Mouse (Mus musculus) midbrain, postnatal 0 days (tissue): ENCODE data around the gene Cops8. TPM values are rescaled to one million over a fixed set of nuclear protein-coding genes. Genes with fewer than 3 reads are reported as not detected.

Experiments used
- ATAC-seq: fragments of 200-750 bp; cut with Nextera tagmentation; 2 replicates; pipeline ENCODE4 v1.8.0; 2017; ENCODE audit warnings: moderate number of reproducible peaks, mild to moderate bottlenecking, moderate TSS enrichment, moderate library complexity; ENCODE audit not compliant: low FRiP score
- DNase-seq: peaks from one replicate; pipeline ENCODE4 v3.0.0-alpha.2; 2015; ENCODE audit warnings: low spot score
- H3K27ac ChIP-seq: fragments of 300-500 bp; sonication (generic); 2 replicates; pipeline ENCODE4 v1.5.1; 2014; ENCODE audit warnings: low read depth, mild to moderate bottlenecking, low read length, mixed read lengths
- H3K27me3 ChIP-seq: fragments of 300-500 bp; sonication (generic); 2 replicates; pipeline ENCODE4 v1.6.1; 2014; ENCODE audit warnings: low read length, control low read depth, mixed read lengths; ENCODE audit not compliant: insufficient read depth
- H3K36me3 ChIP-seq: fragments of 300-500 bp; sonication (generic); 2 replicates; pipeline ENCODE4 v1.6.1; 2014; ENCODE audit warnings: low read length, control low read depth, mixed read lengths; ENCODE audit not compliant: insufficient read depth
- H3K4me1 ChIP-seq: fragments of 300-500 bp; sonication (generic); 2 replicates; pipeline ENCODE4 v1.6.1; 2014; ENCODE audit warnings: mild to moderate bottlenecking, control low read depth, antibody characterized with exemption, low read length, mixed read lengths; ENCODE audit not compliant: insufficient read depth
- H3K4me2 ChIP-seq: fragments of 300-500 bp; sonication (generic); 2 replicates; pipeline ENCODE4 v1.6.1; 2014; ENCODE audit warnings: low read depth, mild to moderate bottlenecking, low read length, mixed read lengths; ENCODE audit not compliant: poor library complexity, severe bottlenecking
- H3K4me3 ChIP-seq: fragments of 300-500 bp; sonication (generic); 2 replicates; pipeline ENCODE4 v1.5.1; 2014; ENCODE audit warnings: low read depth, mild to moderate bottlenecking, low read length, moderate library complexity
- H3K9ac ChIP-seq: fragments of 300-500 bp; sonication (generic); replicated peaks from 2 replicates; pipeline ENCODE4 v1.6.1; 2014; ENCODE audit warnings: mild to moderate bottlenecking, low read length, moderate library complexity, mixed read lengths; ENCODE audit not compliant: poor library complexity, severe bottlenecking
- H3K9me3 ChIP-seq: fragments of 300-500 bp; sonication (generic); 2 replicates; pipeline ENCODE4 v1.6.1; 2016; ENCODE audit warnings: low read length, control low read depth
- CTCF ChIP-seq: IDR thresholded peaks from 2 replicates; pipeline ENCODE4 v1.5.1; 2016; ENCODE audit warnings: antibody characterized with exemption, mild to moderate bottlenecking
- WGBS: fragments of 180-500 bp; shearing (Covaris S2); extraction: QIAGEN DNeasy Blood & Tissue Kit; methylation state at CpG from one replicate; pipeline ENCODE4 v1.1.7; 2014; 5-methylcytosine and 5-hydroxymethylcytosine counted together
- polyA plus RNA-seq: library from polyadenylated mRNA; unstranded; fragments of >200 nt; fragmentation: Nextera tagmentation; extraction: Ambion mirVana; gene quantifications from 2 replicates; pipeline ENCODE4 v1.2.1, GENCODE M21; 2015
- total RNA-seq: library from RNA; depleted of rRNA; stranded (reverse); fragments of >200 nt; gene quantifications from 2 replicates; pipeline ENCODE4 v1.2.3, GENCODE M21; 2014

Cops8 gene
- total and polyA plus RNA-seq, 2 experiments from 2014 or later: 85.5 to 170 TPM

DNA sequence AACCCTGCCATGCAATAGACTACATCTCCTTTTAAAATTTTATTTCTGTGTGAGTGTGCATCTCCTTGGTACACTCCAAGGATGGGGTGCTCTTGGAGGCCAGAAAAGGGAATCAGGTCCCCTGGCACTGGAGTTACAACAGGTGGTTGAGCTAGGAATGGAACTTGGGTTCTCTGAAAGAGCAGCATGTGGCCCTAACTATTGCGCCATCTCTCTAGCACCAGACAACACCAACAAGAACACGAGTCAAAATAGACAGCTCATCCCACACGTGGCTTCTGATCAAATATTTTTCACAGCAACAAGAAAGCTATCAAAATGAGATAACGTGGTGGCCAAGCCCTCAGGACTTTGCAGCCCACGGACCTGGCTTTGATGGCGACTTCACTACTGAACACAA, 28.9 kb upstream of the Cops8 start:
- WGBS: 84% methylated on average over 6 of the region's 6 CpGs
- Histone ChIP-seq H3K36me3 (no peaks in the 10 kb centered on the region), H3K27ac (no peak overlapping the region), H3K4me1 (peaks cover 8% of the 10 kb centered on the region), H3K9me3 (no peaks in the 10 kb centered on the region), H3K4me2 (no peak overlapping the region), H3K27me3 (no peaks in the 10 kb centered on the region), H3K4me3 (no peak overlapping the region), H3K9ac (no peak overlapping the region)
- DNase-seq (no peak), ATAC-seq (no peak)
- TF ChIP-seq CTCF: no peak

DNA sequence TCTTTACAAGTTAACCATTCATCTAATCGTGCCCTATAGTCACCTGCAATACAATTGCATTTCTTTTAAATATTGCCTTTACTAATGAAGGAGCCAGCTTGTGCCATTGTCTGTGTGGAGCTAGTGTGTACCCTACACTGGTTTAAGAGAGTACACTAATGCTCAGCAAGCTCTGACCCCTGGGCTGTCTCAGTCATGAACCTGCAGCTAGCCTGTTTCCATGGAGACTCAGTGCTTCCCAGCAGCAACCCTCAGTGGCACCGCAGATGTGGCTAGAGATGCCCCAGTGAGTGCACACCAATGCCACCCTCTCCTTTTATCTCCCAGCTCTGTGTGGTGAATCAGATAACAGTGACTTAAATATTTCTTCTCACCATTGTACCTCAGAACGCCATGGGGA, 27.9 kb upstream of the Cops8 start:
- WGBS: 33% methylated on average over 3 of the region's 3 CpGs
- Histone ChIP-seq H3K4me3 (no peak overlapping the region), H3K36me3 (no peaks in the 10 kb centered on the region), H3K27ac (no peak overlapping the region), H3K27me3 (no peaks in the 10 kb centered on the region), H3K9ac (no peak overlapping the region), H3K4me2 (no peak overlapping the region), H3K4me1 (peaks cover 8% of the 10 kb centered on the region), H3K9me3 (no peaks in the 10 kb centered on the region)
- ATAC-seq (no peak), DNase-seq (no peak)
- TF ChIP-seq CTCF: no peak

DNA sequence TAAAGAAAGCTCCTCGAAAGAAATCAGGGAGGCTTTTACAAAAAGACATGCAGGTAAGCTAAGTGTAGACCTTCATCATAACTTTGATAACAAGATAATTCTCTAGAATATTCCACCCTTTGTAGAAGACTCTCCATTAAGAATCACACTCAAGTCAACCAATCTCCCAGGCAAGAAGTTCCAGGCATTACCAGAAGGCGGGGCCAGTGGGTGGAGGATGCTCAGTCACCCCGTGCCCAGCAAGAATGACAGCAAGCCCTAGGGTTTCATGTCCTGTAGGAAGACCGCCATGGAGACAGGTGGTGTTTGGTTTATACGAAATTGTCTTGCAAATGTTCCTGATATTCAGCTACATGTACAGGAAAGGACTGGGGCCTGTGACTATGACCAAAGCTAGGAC, 25.4 kb upstream of the Cops8 start:
- Histone ChIP-seq H3K36me3 (no peaks in the 10 kb centered on the region), H3K4me3 (no peak overlapping the region), H3K9ac (no peak overlapping the region), H3K4me2 (no peak overlapping the region), H3K27me3 (no peaks in the 10 kb centered on the region), H3K9me3 (no peaks in the 10 kb centered on the region), H3K27ac (no peak overlapping the region), H3K4me1 (peaks cover 8% of the 10 kb centered on the region)
- TF ChIP-seq CTCF: no peak
- ATAC-seq: no peak
- 72% methylated on average over 5 of the region's 5 CpGs for WGBS
- no peak for DNase-seq

DNA sequence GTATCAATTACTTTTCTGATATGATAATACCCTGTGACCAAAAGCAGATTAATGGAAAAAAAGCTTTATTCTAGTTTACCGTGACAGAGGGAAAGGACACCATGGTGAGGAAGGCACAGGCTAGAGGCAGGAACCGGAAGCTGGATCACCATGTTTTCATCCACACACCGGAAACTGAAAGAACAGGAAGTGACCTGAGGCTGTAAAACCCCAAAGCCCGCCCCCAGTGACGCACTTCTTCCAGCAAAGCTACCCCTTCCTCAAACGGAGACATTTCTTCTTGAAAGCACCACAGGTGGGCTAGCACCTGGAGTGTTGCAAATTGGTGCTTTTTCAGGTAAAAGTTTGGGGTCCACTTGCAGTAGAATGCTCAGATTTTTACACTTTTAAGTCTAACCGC, 20.1 kb upstream of the Cops8 start:
- ATAC-seq: no peak
- H3K4me3 ChIP-seq: no peak overlapping the region
- 72% methylated on average over 7 of the region's 7 CpGs for WGBS

DNA sequence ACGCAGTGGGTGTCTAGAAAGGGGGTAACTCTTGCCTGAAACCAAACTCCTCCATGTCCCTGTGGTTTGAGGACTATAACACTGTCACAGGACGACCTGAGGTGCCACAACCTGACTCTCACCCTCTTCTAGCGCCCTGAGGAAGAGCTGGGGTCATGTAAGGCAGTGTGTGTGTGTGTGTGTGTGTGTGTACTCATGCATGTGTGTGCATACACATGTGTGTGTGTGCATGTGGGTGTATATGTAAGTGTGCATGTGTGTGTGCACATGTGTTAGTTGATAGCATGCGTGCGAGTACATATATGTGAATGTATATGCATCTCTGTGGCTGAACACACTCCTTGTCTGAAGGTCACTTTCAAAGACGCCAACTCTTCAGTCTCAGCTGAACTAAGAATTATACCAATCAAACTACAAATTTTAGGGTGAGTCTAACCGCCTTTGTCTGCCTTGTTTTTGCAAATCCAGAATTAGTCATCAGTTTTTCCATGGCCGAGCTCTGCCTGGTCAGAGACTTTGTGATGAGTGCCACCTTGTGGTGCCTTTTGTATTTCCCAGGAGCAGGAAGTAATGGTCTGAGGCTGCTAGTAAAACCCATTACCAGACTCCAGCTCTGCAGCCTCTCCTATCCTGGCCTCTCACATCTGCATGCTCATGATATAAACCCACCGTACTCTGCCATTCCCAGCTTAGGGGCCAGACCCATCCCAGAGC, 14.6 kb upstream of the Cops8 start:
- Histone ChIP-seq H3K4me1 (no peaks in the 10 kb centered on the region), H3K27ac (no peak overlapping the region; the same call in 1 of the 2 replicates), H3K4me3 (no peak overlapping the region), H3K4me2 (no peak overlapping the region), H3K9ac (no peak overlapping the region), H3K27me3 (0 out of 2 replicates have a peak, but pooled peaks cover 3% of the 10 kb centered on the region), H3K36me3 (no peaks in the 10 kb centered on the region), H3K9me3 (no peaks in the 10 kb centered on the region)
- peak; percentile 93 for TF ChIP-seq CTCF
- ATAC-seq: peak; percentile 71
- WGBS: 60% methylated on average over 9 of the region's 9 CpGs
- DNase-seq: peak; percentile 90

More for the DNA sequence above, 20.1 kb upstream of the Cops8 start:
- H3K36me3 ChIP-seq: no peaks in the 10 kb centered on the region
- no peak for TF ChIP-seq CTCF
- H3K4me2 ChIP-seq: no peak overlapping the region
- no peak overlapping the region for H3K9ac ChIP-seq
- no peak for DNase-seq
- no peaks in the 10 kb centered on the region for H3K4me1 ChIP-seq
- no peaks in the 10 kb centered on the region for H3K9me3 ChIP-seq
- no peaks in the 10 kb centered on the region for H3K27me3 ChIP-seq
- no peak overlapping the region for H3K27ac ChIP-seq

DNA sequence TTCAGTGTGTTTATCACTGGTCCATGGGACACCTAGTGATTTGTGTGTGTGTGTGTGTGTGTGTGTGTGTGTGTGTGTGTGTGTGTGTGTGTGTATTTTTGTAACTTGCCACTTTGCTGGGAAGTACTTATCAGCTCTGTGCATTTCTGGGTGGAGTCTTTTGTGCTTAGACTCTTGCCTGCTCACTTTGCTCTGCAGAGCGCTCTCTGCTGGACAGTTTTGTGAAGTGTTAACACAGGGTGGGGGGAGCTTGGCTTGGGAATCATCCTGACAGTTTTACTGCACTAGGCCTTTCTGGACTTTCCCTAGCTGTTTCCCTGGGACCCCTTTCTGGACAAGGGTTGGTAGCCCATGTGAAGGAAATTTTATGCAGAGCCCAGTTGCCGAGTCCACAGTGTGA, 12.0 kb upstream of the Cops8 start:
- Histone ChIP-seq H3K36me3 (no peaks in the 10 kb centered on the region), H3K9me3 (no peaks in the 10 kb centered on the region), H3K27ac (no peak overlapping the region), H3K4me2 (no peak overlapping the region), H3K27me3 (peaks cover 3% of the 10 kb centered on the region; the same call in 1 of the 2 replicates), H3K4me3 (no peak overlapping the region), H3K9ac (no peak overlapping the region), H3K4me1 (no peaks in the 10 kb centered on the region)
- ATAC-seq: no peak
- DNase-seq: peak; percentile 81
- WGBS: 39% methylated on average over 2 of the region's 2 CpGs
- TF ChIP-seq CTCF: peak; percentile 82
